Mouse (Mus musculus): ENCODE measurements at regions not wholly inside any gene's neighbourhood (a gene's known extent, or its start where the extent isn't known, plus 50 kb on each side); places are given as distances from the start of the nearest gene placed in this dataset.

DNA sequence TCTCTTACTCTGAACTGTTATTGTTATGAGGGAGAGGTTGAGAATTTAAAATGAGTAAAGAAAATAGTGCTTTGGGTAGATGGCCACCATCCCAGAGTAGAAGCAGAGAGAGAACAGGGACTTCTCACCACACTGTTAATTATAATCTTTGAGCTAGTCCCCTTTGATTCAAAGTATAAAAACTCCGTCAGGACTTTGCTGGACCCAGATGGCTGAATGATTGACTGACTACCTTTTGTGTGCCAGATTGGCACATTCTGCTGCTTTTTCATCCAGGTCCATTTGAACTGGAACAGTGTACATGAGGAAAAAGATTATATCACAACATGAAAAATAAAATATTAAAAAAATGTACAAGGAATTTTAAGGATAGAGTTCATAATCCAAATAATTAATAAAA, 449.8 kb downstream of the Slitrk1 start:
- ATAC-seq, result no peak
- DNase-seq, result peak; percentile 16
- H3K27ac ChIP-seq (ENCODE audit: low read depth, low read length), result no peak overlapping the region
- TF ChIP-seq CTCF (IDR thresholded peaks at IDR 0.05; ENCODE audit: low read depth), result no peak
- WGBS, result 13% methylated on average over 1 of the region's 1 CpGs
- H3K4me2 ChIP-seq (ENCODE audit: low read depth), result no peak overlapping the region
- H3K27me3 ChIP-seq (ENCODE audit: insufficient read depth, low read length), result no peaks in the 10 kb centered on the region
- no peaks in the 10 kb centered on the region for H3K9me3 ChIP-seq (ENCODE audit: low read length)
- H3K36me3 ChIP-seq (ENCODE audit: insufficient read depth), result no peaks in the 10 kb centered on the region
- no peak overlapping the region for H3K9ac ChIP-seq
- H3K4me3 ChIP-seq (ENCODE audit: low read depth, low read length), result no peak overlapping the region
- H3K4me1 ChIP-seq (ENCODE audit: insufficient read depth), result no peaks in the 10 kb centered on the region

DNA sequence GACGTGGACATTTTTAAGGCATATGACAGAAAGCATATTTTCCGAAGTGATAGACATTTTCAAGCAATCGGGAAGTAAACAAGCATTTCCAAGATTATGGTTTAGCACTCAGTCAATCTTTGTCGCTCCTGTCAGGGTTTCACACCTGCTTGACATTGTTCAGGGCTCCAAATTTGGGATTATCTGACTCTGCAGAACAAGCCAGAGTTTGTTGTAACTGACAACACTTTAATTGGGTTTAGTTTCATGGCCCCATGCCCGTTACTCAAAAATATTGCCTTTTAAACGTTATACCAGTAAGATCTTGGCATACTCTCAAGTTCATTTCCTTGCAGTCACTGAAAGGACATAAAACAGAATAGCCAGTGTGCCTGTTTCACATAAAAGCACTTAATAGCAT, 454.6 kb downstream of the Slitrk1 start:
- ATAC-seq (peak; percentile 47; the same call in 1 of the 2 replicates), DNase-seq (peak; percentile 26)
- H3K4me3 ChIP-seq (ENCODE audit: low read depth, low read length), result no peak overlapping the region
- H3K27ac ChIP-seq (ENCODE audit: low read depth, low read length), result no peak overlapping the region
- no peak overlapping the region for H3K4me2 ChIP-seq (ENCODE audit: low read depth)
- H3K4me1 ChIP-seq (ENCODE audit: insufficient read depth), result no peaks in the 10 kb centered on the region
- H3K9me3 ChIP-seq (ENCODE audit: low read length), result no peaks in the 10 kb centered on the region
- WGBS, result 43% methylated on average over 6 of the region's 6 CpGs
- H3K36me3 ChIP-seq (ENCODE audit: insufficient read depth), result no peaks in the 10 kb centered on the region
- H3K9ac ChIP-seq, result no peak overlapping the region
- H3K27me3 ChIP-seq (ENCODE audit: insufficient read depth, low read length), result no peaks in the 10 kb centered on the region
- no peak for TF ChIP-seq CTCF (IDR thresholded peaks at IDR 0.05; ENCODE audit: low read depth)

DNA sequence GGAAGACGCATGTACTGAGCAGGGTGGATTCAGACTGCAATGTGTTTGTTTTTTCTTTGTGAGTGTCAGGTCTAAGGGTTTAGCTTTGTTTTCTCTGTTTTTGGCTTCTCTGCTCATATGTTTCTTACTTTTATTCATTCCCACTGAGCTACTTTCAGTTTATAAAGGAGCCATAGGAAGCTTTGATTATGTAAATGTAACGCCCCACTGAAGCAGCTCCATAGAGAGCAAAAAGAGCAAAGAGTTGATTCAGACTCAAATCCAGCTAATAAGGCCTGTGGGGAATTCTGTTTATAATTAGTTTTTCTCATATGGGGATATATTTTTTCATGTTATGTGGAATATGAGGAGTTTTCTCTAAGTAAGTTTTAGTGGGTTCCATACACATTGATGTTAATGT, 476.9 kb downstream of the Slitrk1 start:
- ATAC-seq, result no peak

DNA sequence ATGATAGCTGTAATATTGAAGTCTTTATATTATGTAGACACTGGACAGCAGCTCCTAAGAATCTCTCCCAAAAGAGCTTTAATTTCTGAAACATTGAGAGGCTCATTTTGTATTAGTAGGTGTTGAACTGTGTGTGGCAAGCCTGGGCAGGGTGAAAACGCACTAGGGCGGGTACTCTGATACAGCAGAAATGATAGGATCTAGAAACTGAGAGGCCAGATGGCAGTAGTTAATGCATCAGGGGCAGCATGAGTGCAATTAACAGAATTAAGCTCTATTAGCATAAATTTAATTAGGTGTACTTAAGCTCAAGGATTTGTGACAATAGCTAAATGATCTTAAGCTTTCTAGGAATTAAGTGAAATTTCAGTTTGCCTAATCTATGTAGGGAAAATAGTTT, 508.8 kb downstream of the Slitrk1 start:
- Histone ChIP-seq H3K9me3 (ENCODE audit: low read length) (no peaks in the 10 kb centered on the region), H3K27me3 (ENCODE audit: insufficient read depth, low read length) (no peaks in the 10 kb centered on the region), H3K9ac (no peak overlapping the region), H3K36me3 (ENCODE audit: insufficient read depth) (no peaks in the 10 kb centered on the region), H3K4me3 (ENCODE audit: low read depth, low read length) (no peak overlapping the region), H3K4me1 (ENCODE audit: insufficient read depth) (no peaks in the 10 kb centered on the region), H3K4me2 (ENCODE audit: low read depth) (no peak overlapping the region), H3K27ac (ENCODE audit: low read depth, low read length) (no peak overlapping the region)
- ATAC-seq, result no peak
- TF ChIP-seq CTCF (IDR thresholded peaks at IDR 0.05; ENCODE audit: low read depth), result no peak
- DNase-seq, result peak; percentile 4
- WGBS, result 17% methylated on average over 2 of the region's 2 CpGs

More for the DNA sequence above, 476.9 kb downstream of the Slitrk1 start:
- no peak for TF ChIP-seq CTCF (IDR thresholded peaks at IDR 0.05; ENCODE audit: low read depth)
- WGBS, result 11% methylated on average over 2 of the region's 2 CpGs
- H3K4me3 ChIP-seq (ENCODE audit: low read depth, low read length), result no peak overlapping the region
- H3K9me3 ChIP-seq (ENCODE audit: low read length), result no peaks in the 10 kb centered on the region
- no peak overlapping the region for H3K4me2 ChIP-seq (ENCODE audit: low read depth)
- H3K27me3 ChIP-seq (ENCODE audit: insufficient read depth, low read length), result no peaks in the 10 kb centered on the region
- H3K36me3 ChIP-seq (ENCODE audit: insufficient read depth), result no peaks in the 10 kb centered on the region
- H3K27ac ChIP-seq (ENCODE audit: low read depth, low read length), result no peak overlapping the region
- DNase-seq, result no peak
- H3K4me1 ChIP-seq (ENCODE audit: insufficient read depth), result no peaks in the 10 kb centered on the region
- no peak overlapping the region for H3K9ac ChIP-seq

DNA sequence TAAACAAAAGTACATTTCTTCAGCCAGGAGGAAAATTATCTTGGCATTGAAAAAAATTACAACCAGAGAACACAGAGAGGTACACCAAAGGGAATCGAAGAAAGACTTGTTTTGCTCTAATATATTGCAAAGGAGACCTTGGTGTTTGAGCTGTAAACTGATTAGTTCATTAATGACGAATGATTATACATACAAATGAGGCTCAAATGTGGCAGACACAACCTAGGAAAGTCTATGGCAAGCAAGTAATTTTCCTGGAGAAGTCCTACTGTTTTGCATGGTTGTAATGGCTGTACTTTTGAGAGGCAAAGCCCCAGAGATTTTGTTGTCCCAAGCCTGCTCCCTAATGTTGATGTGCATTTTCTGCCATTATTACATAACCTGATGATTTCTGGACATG, 510.5 kb downstream of the Slitrk1 start:
- no peak for ATAC-seq
- no peak for TF ChIP-seq CTCF (IDR thresholded peaks at IDR 0.05; ENCODE audit: low read depth)
- 32% methylated on average over 2 of the region's 2 CpGs for WGBS
- Histone ChIP-seq H3K27ac (ENCODE audit: low read depth, low read length) (no peak overlapping the region), H3K4me3 (ENCODE audit: low read depth, low read length) (no peak overlapping the region), H3K4me1 (ENCODE audit: insufficient read depth) (no peaks in the 10 kb centered on the region), H3K9ac (no peak overlapping the region), H3K36me3 (ENCODE audit: insufficient read depth) (no peaks in the 10 kb centered on the region), H3K27me3 (ENCODE audit: insufficient read depth, low read length) (no peaks in the 10 kb centered on the region), H3K9me3 (ENCODE audit: low read length) (no peaks in the 10 kb centered on the region), H3K4me2 (ENCODE audit: low read depth) (no peak overlapping the region)
- peak; percentile 2 for DNase-seq

Measured in forebrain, postnatal 0 days (tissue).